Mouse (Mus musculus) bone marrow, adult 2 months (tissue): ENCODE measurements around the gene Grip1. TPM values are rescaled to one million over a fixed set of nuclear protein-coding genes. Genes with fewer than 3 reads are reported as not detected.

Experiments used
- H3K27ac ChIP-seq: fragments of 200-500 bp; 2 replicates; pipeline ENCODE4 v1.5.1; 2012; ENCODE audit warnings: low read depth, mild to moderate bottlenecking, control low read depth, inconsistent platforms, low read length; ENCODE audit not compliant: control insufficient read depth, poor library complexity, insufficient read depth
- H3K4me1 ChIP-seq: fragments of 200-500 bp; 2 replicates; pipeline ENCODE4 v1.6.1; 2011; ENCODE audit warnings: low read length; ENCODE audit not compliant: control insufficient read depth, insufficient read depth
- H3K4me3 ChIP-seq: fragments of 200-500 bp; replicated peaks from 2 replicates; pipeline ENCODE3; 2011; ENCODE audit warnings: mild to moderate bottlenecking, low read depth, low read length, control low read depth; ENCODE audit not compliant: control insufficient read depth
- CTCF ChIP-seq: fragments of 200-500 bp; IDR thresholded peaks from 2 replicates; pipeline ENCODE4 v1.5.1; 2011; ENCODE audit warnings: low read length, control low read depth; ENCODE audit not compliant: control insufficient read depth, insufficient read depth
- POLR2A ChIP-seq: fragments of 200-500 bp; IDR thresholded peaks from 2 replicates; pipeline ENCODE4 v1.6.1; 2011; ENCODE audit warnings: low read depth, mild to moderate bottlenecking, control low read depth, low read length, borderline replicate concordance; ENCODE audit not compliant: control insufficient read depth
- WGBS: fragments of 180-500 bp; shearing (Covaris S2); methylation state at CpG from one replicate; pipeline ENCODE4 v1.1.7; 2018; 5-methylcytosine and 5-hydroxymethylcytosine counted together
- polyA plus RNA-seq: library from polyadenylated mRNA; stranded (reverse); fragments of >200 nt; gene quantifications from 2 replicates; pipeline ENCODE4 v1.2.4, GENCODE M21; 2011; ENCODE audit warnings: low replicate concordance; ENCODE audit not compliant: missing spikeins, insufficient read depth, insufficient read length

The Grip1 gene
- polyA plus RNA-seq, 1 experiment, result not detected

- Histone ChIP-seq H3K4me1 (no peaks in the 10 kb centered on the region; the same call in 1 of the 2 replicates), H3K4me3 (no peak overlapping the region), H3K27ac (no peak overlapping the region)
- 81% methylated on average over 7 of the region's 7 CpGs for WGBS
- TF ChIP-seq CTCF, result no peak
- TF ChIP-seq POLR2A, result no peak
Measured at GRCm38 (mm10) chr10:119427653-119428052, 26.0 kb upstream of the Grip1 start.

DNA sequence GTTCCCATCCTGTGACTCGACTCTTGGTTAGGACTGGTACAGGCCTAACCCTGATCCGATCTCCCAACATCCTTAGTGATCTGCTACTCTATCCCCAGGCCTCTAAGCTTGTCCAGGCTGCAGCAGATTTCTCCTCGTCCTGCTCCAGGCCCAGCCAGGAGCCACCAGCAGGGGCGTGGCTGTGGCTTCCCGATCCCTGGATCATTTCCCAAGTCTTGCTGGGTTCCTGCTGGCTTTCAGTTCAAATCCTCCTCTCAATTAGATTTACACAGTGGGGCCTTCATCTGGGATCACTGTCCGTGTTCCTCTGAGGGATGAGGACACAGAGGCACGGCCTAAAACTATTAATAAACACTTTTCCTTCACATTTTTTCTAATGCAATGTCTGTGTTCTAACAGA, 25.5 kb upstream of the Grip1 start:
- Histone ChIP-seq H3K4me1 (no peaks in the 10 kb centered on the region; the same call in 1 of the 2 replicates), H3K4me3 (no peak overlapping the region), H3K27ac (no peak overlapping the region)
- WGBS, result 76% methylated on average over 7 of the region's 7 CpGs
- TF ChIP-seq POLR2A (no peak), CTCF (no peak)

DNA sequence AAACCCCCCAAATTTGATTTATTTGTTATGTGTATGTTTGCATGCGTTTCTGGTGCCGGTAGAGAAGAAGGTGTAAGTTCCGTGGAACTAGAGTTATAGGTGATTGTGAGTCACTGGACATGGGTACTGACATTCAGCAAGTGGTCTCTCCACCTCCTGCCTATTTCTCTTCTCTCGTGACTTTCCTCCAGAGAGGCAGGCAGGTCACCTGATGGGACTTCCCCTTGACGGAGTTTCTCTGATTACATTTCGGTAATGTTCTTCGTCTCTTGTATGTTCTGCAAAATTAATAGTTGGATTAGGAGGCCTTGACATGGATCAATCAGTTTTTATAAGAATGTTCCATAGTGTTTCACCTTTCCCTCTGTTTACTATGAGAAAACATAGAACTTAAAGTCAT, 23.4 kb upstream of the Grip1 start:
- Histone ChIP-seq H3K4me3 (no peak overlapping the region), H3K4me1 (no peaks in the 10 kb centered on the region; the same call in 1 of the 2 replicates), H3K27ac (no peak overlapping the region)
- TF ChIP-seq CTCF (no peak), POLR2A (no peak)
- 65% methylated on average over 7 of the region's 7 CpGs for WGBS

DNA sequence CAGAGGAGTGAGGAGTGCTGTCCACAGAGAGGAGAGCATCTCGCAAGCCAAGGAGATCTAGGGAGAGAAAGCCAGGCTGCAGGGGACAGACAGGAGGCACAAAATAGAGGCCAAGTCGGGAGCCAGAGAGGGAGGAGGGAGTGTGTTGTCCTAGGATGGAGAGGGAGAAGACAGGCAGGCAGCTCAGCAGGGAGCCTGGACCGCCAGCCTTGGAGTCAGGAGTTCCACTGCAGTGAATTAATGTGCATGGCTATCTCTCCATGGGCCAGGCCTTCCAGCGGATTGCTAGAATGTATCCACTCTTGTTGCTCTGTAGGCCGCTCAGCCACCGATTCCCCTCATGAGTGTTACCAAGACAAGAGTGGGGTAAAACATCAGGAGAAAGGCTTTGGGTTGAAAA, 21.8 kb upstream of the Grip1 start:
- H3K4me1 ChIP-seq, result no peaks in the 10 kb centered on the region; the same call in 1 of the 2 replicates
- no peak overlapping the region for H3K4me3 ChIP-seq
- TF ChIP-seq CTCF, result no peak
- TF ChIP-seq POLR2A, result no peak
- 72% methylated on average over 6 of the region's 6 CpGs for WGBS
- H3K27ac ChIP-seq, result no peak overlapping the region

DNA sequence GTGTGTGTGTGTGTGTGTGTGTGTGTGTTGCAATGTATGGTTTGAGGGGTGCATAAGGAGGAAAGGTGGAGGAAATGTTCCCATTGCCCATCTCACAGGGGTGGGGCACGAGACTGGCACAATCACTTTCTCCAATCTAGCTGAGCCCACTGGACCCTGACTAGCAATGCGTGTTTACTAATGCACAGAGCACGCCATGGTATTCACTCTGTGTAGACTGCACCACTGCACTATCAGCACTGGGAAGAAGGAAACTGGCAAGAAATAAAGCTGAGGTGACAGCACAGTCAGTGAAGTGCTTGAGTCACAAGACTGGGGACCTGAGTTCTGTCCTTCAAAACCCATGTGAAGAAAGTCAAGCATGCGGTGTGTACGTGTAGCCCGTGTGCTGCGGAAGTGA, 17.8 kb upstream of the Grip1 start:
- H3K4me1 ChIP-seq, result no peaks in the 10 kb centered on the region; the same call in 1 of the 2 replicates
- WGBS, result 88% methylated on average over 7 of the region's 7 CpGs
- no peak for TF ChIP-seq CTCF
- no peak for TF ChIP-seq POLR2A
- no peak overlapping the region for H3K4me3 ChIP-seq
- H3K27ac ChIP-seq, result no peak overlapping the region

DNA sequence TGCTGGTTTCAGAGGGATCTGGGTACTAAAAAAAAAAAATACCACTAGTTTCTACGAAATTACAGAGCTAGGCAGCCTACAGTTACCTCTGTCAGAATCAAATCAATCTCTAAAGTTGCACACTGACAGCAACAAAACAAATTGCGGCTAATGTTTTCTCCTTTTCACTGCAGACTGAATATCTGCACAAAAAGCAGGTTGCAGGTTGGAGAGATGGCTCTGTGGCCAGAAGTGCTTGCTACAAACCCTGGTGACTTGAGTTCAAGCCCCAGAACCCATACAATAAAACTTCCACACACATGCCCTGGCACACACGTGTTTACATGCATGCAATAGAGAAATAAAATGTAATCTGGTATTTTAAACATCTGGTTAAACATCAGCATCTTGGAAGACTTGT, 16.3 kb upstream of the Grip1 start:
- 55% methylated on average over 3 of the region's 3 CpGs for WGBS

GRCm38 (mm10) chr10:119441743-119442142, 11.9 kb upstream of the Grip1 start:
- TF ChIP-seq POLR2A (no peak), CTCF (no peak)
- Histone ChIP-seq H3K4me3 (no peak overlapping the region), H3K4me1 (no peaks in the 10 kb centered on the region; the same call in 1 of the 2 replicates), H3K27ac (no peak overlapping the region)
- 71% methylated on average over 6 of the region's 6 CpGs for WGBS

More for the DNA sequence above, 16.3 kb upstream of the Grip1 start:
- TF ChIP-seq CTCF, result no peak
- Histone ChIP-seq H3K4me3 (no peak overlapping the region), H3K27ac (no peak overlapping the region), H3K4me1 (no peaks in the 10 kb centered on the region)

DNA sequence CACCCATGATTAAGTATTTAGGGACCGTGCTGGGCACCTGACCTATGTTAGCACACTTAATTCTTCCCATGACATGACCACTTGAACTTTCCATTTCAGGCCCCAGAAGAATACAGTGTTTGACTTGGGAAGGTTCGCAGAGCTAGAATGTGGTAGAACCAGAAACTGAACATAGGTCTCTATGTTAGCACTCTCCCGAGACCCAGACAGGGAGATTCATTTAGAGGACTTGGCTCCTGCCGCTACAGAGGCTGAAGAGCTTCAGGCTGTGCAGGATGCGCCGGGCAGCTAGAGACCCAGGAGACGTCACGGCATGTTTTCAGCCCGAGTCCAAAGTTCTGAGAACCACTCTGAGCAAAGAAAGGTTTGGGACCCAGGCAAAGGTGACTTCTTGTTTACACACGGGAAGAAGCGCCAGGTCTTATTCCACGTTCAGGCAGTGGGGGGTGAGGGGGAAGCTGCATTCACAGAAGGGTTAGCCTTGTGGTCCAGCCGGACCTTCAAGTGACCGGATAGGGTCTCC, 6.2 kb upstream of the Grip1 start:
- TF ChIP-seq CTCF, result no peak
- TF ChIP-seq POLR2A, result no peak
- no peaks in the 10 kb centered on the region; the same call in 1 of the 2 replicates for H3K4me1 ChIP-seq
- H3K27ac ChIP-seq, result no peak overlapping the region
- WGBS, result 77% methylated on average over 14 of the region's 14 CpGs
- no peak overlapping the region for H3K4me3 ChIP-seq

GRCm38 (mm10) chr10:119447930-119448329, 5.7 kb upstream of the Grip1 start:
- no peak for TF ChIP-seq CTCF
- TF ChIP-seq POLR2A, result no peak
- Histone ChIP-seq H3K27ac (no peak overlapping the region), H3K4me1 (no peaks in the 10 kb centered on the region; the same call in 1 of the 2 replicates), H3K4me3 (no peak overlapping the region)
- 19% methylated on average over 3 of the region's 3 CpGs for WGBS
